Mouse (Mus musculus) stomach, postnatal 0 days (tissue): Measurements from ENCODE around the gene Siglecf.

ENCODE experiments used
- CTCF ChIP-seq: IDR thresholded peaks from 2 replicates; pipeline ENCODE4 v1.5.1; 2016; ENCODE audit warnings: antibody characterized with exemption, low read depth, mild to moderate bottlenecking, moderate library complexity
- EP300 ChIP-seq: optimal IDR thresholded peaks from 2 replicates; pipeline ENCODE3; 2016; ENCODE audit warnings: antibody characterized with exemption

DNA sequence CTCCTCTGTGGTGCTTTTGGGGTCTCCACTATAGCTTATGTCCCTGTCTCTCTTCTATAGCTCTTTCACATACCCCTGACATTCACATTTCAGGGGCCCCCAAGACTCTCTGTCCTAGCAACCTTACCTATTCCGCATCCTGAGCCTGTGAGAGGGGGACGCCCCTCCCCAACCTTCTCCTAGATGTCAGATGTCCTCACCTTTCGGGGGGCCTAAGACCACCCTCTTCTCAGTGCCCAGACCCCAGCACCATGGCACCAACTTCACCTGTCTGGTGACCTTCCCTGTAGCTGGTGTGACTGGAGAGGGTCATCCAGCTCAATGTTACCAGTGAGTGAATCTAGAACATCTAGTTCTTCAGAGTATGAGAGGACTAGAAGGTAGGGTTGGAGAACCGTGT lies 6.7 kb upstream of the Siglecf start:
- TF ChIP-seq CTCF: no peak
- no peak for TF ChIP-seq EP300
